Mouse (Mus musculus): Measurements from ENCODE around the gene Chtop.

The Chtop gene

DNA sequence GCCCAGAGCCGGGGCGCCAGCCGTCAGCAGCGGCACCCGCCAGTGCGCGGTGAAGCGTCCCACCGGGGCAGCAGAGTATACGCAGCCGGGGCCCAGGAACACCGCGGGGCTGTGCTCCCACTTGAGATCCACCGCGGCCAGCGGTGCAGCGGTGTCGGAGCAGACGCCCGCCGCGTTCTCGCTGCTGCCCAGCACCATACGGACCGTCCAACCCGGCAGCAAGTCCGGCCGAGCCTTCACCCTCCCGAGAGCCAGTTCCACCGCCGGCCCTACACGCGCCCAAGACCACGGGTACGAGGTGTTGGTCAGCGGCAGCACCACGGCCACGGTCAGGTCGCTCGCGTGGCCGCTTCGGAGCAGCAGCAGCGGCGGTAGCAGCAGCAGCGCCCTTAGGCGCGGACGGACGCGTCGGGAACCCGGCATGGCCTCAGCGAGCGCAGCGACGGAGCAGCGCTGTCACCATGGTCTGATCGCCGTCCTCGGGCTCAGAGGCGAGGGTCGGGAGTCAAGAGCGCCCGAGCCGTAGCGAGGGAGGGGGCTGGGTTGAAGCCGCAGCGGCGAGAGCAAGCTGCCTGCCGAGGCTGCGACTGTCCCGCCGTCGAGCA, 44.1 kb downstream of the Chtop start:
- CTCF ChIA-PET: no interaction called here

DNA sequence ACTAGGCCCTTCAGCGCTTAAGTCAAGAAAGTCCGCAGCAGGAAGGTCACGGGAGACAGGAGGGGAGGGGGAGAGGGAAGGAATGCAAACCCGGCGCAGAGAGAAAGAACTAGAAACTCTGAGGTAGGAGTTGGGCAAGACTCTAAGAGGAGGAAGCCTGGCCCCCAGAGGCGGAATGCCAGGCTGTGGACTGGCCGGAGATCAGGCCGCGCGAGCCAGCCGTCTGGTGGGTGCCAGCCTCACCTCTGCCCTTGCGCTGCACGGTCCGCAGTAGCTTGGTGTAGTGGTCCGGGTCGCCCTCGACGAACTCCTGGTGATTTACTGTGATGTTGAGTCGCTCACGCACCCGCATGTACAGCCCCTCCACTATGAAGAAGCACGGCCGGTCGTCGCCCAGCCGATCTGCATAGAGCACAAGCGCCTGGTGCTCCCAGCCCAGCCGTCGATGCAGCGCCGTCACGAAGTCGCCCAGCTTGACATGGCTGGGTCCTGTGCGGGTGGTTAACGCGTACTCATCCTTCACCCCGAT, 44.7 kb downstream of the Chtop start:
- CTCF ChIA-PET: no interaction called here

DNA sequence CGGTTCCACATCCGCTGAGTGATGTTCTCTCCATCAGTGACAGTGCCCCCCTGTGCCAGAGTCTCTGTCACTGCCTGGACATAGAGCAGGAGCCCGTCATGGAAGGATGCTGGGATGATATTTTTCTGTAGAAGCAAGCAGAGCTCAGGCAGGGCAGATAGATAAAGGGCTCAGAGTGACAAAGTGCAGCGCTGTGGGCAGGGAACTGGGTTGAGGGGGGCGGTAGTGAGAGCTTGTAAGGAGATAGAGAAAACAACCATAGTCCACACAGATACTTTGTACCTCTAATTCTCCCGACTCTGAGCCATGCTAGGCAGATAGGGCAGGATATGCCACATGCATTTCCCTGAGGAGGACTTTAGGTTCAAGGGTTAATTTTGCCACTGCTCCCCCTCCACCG, 46.7 kb downstream of the Chtop start:
- CTCF ChIA-PET: no interaction called here

DNA sequence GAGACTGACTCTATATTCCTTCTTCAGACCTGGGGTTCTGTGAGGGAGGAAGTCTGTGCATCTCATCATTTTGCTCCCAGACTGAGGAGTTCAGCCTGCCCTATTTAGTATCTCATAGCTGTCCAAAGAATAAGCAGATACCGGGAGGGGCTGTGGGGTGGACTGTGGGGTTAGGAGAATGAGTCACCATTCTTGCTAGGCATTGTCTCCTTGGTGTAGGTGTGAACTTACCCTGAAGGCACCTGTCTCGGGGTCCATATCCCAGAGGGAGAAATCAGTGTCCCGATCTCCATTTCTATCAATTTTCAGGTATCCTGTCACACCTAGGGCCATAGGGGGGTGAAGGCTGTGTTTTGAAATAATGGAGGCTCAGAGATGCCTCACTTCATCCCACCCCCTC, 47.4 kb downstream of the Chtop start:
- CTCF ChIA-PET: no interaction called here

DNA sequence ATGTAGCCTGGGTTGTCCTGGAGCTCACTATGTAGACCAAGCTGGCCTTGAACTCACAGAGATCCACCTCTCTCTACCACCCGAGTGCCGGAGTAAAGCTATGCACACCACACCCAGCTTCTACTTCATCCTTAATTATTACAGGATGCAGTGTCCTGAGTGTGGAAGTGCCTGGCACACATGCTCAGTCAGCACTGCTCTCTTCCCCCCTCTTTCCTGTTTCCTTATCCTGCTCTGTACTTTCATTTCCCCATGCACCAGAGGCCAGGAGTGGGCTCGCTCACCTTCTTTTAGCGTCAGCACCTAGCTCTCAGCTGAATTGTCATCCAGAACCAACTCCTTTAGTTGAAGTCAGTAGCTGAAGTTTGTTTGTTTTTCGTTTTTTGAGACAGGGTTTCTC, 49.0 kb downstream of the Chtop start:
- CTCF ChIA-PET: no interaction called here

DNA sequence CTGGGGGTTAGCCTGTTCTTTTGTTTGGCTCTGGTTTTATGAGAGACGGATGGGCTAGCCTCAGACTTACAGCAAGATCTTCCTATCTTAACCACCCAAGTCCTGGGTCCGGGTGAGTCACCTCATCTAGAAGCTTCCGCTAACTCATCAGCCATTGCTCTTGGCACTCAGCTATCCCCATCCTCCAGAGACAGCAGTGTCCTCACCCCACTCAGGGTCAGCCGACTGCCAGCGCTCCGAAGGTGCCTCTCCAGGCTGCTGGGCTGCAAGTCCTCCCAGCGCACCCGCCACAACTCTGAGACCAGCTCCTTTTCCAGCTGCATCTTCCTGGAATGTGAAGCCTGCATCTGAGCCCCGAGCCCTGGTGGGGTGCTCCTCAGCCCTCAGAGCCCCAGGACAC, 49.6 kb downstream of the Chtop start:
- CTCF ChIA-PET: no interaction called here

DNA sequence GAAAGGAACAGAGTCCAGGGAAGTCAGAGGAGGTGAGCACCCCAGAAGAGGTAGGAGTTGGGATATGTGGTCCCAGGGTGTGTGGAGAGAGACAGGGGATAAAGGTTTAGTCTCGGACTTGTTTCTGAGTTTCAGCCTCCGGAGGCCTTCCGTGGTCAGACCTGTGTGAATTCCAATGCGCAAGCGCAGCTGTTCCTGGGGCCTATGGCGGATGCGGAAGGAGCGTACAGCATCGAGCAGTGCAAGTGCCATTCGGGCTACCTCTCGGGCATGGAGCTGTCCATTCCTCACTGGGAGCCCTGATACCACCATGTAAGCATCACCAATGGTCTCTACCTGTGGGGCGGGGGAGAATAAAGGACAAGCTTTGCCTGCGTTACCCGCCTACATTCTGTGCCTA, 54.4 kb downstream of the Chtop start:
- CTCF ChIA-PET: no interaction called here

DNA sequence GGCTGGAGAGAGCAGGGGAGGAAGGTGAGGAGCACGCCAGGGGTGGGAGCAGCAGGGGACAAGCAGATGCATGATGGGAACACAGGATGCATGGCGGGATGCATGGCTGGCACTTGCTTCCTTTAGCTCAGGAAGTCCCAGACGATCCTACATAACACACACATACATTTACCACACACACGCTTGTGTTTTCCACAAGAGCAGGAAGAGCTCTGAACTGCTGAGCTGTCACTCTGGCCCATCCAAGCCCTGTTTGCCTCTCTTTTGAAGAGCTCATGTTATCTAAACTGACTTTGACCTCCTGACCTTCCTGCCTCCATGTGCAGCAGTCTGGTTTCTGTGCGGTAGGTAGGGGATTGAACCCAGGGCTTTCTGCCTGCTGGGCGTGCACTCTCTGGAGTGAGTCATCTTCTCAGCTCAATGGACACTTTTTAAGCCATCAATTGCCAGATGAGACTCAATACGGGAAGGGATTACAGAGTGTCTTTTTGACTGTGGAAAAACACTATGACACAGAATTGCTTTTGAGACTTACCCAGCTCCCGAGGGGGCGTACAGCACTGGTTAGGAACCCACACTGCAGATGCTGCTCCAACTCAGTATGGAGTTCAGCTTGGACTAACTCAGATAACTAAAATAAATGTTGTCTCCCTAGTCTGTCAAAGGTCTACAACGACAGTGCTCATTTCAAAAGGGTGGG, 57.8 kb downstream of the Chtop start:
- CTCF ChIA-PET: no interaction called here

DNA sequence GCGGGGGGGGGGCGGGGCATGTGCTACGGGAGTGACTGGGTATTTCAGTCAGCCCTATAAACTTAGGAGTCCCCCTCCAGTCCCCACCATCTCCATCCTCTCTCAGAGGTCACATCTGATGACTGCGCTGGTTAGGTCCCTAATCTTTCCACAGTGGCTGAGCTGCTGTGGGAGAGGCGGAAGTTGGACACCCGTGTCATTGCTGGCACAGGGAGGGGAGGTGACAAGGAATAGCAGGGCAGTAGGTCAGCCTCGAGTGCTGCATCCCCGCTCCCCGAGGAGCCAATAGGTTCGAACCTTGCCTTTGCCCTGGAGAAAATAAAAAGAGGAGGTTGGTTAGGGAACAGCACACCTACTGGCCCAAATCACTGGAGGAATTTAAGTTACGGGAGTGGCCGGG, 58.4 kb downstream of the Chtop start:
- CTCF ChIA-PET: no interaction called here

Data from spleen, embryonic (tissue).